Comparison of ENCODE assay signal across 10 mouse cellular contexts in the genomic region with DNA sequence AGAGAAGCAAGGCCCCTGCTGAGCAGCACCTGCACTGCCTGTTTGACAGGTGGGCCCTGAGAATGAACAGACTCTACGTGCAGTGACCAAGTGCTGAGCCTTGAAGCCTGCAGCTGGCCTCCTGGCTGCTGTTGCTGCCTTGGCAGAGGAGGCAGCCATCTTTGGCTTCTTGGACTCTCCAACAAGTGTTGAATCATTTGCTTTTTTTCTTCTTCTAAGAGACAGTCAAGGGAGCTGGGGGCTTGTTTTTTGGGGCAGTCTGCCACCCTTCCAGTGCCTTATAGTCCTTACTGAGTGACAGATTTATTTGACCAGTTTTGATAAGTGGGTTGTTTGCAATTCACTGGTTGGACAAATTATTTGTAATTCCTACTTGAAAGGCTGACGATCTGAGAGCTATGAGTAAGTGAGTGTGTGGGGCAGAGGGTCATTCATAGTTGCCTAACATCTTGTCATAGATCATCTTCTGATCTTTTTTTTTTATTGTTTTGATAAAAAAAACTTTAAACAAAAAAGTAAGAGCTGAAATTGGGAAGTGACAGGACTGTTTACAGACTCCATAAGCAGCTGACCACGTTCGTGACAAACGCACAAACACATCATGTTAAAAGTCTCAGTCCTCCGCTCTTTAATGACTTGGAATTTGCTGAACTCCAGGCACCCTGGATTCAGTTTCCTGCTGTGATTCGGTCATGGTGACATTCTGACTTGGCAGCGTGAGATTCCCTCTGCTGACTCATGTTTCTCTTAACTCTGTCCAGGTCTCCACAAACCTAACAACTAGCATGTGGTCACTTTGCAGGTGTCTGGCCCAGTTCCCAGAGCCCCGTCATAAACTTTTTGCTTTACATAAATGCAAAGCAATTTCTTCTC. TPM values are rescaled to one million over a fixed set of nuclear protein-coding genes. Genes with fewer than 3 reads are reported as not detected.
DNase-seq lines count a peak whose midpoint lies in the region; ATAC-seq and TF ChIP-seq lines count a peak whose summit lies in the region.
"Had no signal": no experiment of that assay in that cellular context is flagged by ENCODE, and none has a peak within 500 bp of the region (broad histone marks: within the 10 kb centered on the region; RNA-seq: fewer than 3 reads in every experiment).

No protein-coding gene starts in this region.

- no peak overlapping the region for H3K9ac ChIP-seq in heart, adult 2 months (ENCODE audit: low read depth, low read length)
- H3K9ac ChIP-seq in heart, embryonic 11.5 days (ENCODE audit: low read depth, low read length), result no peak overlapping the region
- H3K9ac ChIP-seq in midbrain, postnatal 0 days (replicated peaks; ENCODE audit: low read length, poor library complexity, severe bottlenecking), result no peak overlapping the region
- H3K9ac ChIP-seq in forebrain, embryonic 16.5 days (replicated peaks; ENCODE audit: low read depth, low read length), result no peak overlapping the region
- H3K9ac ChIP-seq: liver, embryonic 15.5 days had no signal

- H3K9me3 ChIP-seq in heart, embryonic 11.5 days (replicated peaks; ENCODE audit: control insufficient read depth, low read length), result no peaks in the 10 kb centered on the region
- H3K9me3 ChIP-seq in midbrain, postnatal 0 days (ENCODE audit: low read length), result no peaks in the 10 kb centered on the region
- H3K9me3 ChIP-seq in forebrain, embryonic 16.5 days (ENCODE audit: control insufficient read depth, low read length), result no peaks in the 10 kb centered on the region
- H3K9me3 ChIP-seq: liver, embryonic 15.5 days had no signal

- no peak overlapping the region for H3K4me3 ChIP-seq in heart, adult 2 months
- no peak overlapping the region for H3K4me3 ChIP-seq in heart, embryonic 11.5 days (ENCODE audit: low read depth, low read length)
- H3K4me3 ChIP-seq in midbrain, postnatal 0 days (ENCODE audit: low read depth, low read length), result no peak overlapping the region
- no peak overlapping the region for H3K4me3 ChIP-seq in forebrain, embryonic 16.5 days (replicated peaks; ENCODE audit: low read length)
- H3K4me3 ChIP-seq: liver, embryonic 15.5 days had no signal

- H3K27me3 ChIP-seq in heart, adult 2 months (ENCODE audit: control insufficient read depth, insufficient read depth, low read length), result no peaks in the 10 kb centered on the region
- no peaks in the 10 kb centered on the region for H3K27me3 ChIP-seq in heart, embryonic 11.5 days (ENCODE audit: control insufficient read depth, insufficient read depth, low read length)
- no peaks in the 10 kb centered on the region for H3K27me3 ChIP-seq in midbrain, postnatal 0 days (ENCODE audit: insufficient read depth, low read length)
- no peaks in the 10 kb centered on the region for H3K27me3 ChIP-seq in forebrain, embryonic 16.5 days (replicated peaks; ENCODE audit: control insufficient read depth, insufficient read depth, low read length)
- H3K27me3 ChIP-seq: liver, embryonic 15.5 days had no signal

- peak; percentile 39 to 43 for DNase-seq in heart, adult 2 months
- peak; percentile 63 for DNase-seq in adrenal gland, postnatal 14 days
- DNase-seq in gastrocnemius, adult 8-10 months (ENCODE audit: low spot score in 2 of 2), result peak; percentile 12 to 67
- peak; percentile 80 for DNase-seq in lung, postnatal 10 days
- no peak for DNase-seq in midbrain, postnatal 0 days (ENCODE audit: low spot score)
- DNase-seq in c-Kit-positive CD71-positive TER-119-positive erythroid progenitor cells, embryonic 14.5 days (ENCODE audit: low spot score), result no peak

- no peak for TF ChIP-seq EP300 in heart, adult 2 months (IDR thresholded peaks at IDR 0.05; ENCODE audit: insufficient read depth, low read depth, low read length)

- H3K4me1 ChIP-seq in heart, adult 2 months (ENCODE audit: control insufficient read depth, insufficient read depth, low read length), result peaks cover 3% of the 10 kb centered on the region; the same call in 1 of the 2 replicates
- H3K4me1 ChIP-seq in heart, embryonic 11.5 days (ENCODE audit: control insufficient read depth, insufficient read depth, low read length), result no peaks in the 10 kb centered on the region
- H3K4me1 ChIP-seq in midbrain, postnatal 0 days (ENCODE audit: insufficient read depth, low read length), result no peaks in the 10 kb centered on the region
- no peaks in the 10 kb centered on the region for H3K4me1 ChIP-seq in forebrain, embryonic 16.5 days (replicated peaks; ENCODE audit: control insufficient read depth, insufficient read depth, low read length)
- H3K4me1 ChIP-seq: liver, embryonic 15.5 days had no signal

- H3K79me2 ChIP-seq in heart, adult 2 months (replicated peaks; ENCODE audit: control insufficient read depth, insufficient read depth, low read length), result no peaks in the 10 kb centered on the region

- H3K4me2 ChIP-seq in heart, embryonic 11.5 days, result no peak overlapping the region
- no peak overlapping the region for H3K4me2 ChIP-seq in midbrain, postnatal 0 days (ENCODE audit: low read depth, low read length, poor library complexity, severe bottlenecking)
- H3K4me2 ChIP-seq in forebrain, embryonic 16.5 days (ENCODE audit: low read length), result no peak overlapping the region
- H3K4me2 ChIP-seq: liver, embryonic 15.5 days had no signal

- WGBS in heart, adult 2 months, result 46% methylated on average over 9 of the region's 9 CpGs
- 63% methylated on average over 9 of the region's 9 CpGs for WGBS in heart, embryonic 11.5 days (ENCODE audit: insufficient replicate concordance)
- 70% methylated on average over 9 of the region's 9 CpGs for WGBS in midbrain, postnatal 0 days
- 76% methylated on average over 9 of the region's 9 CpGs for WGBS in forebrain, embryonic 16.5 days

- intact Hi-C loops in heart, adult 2 months (cut with DNase I), result no loop called here

- ATAC-seq in heart, embryonic 11.5 days (replicated peaks; ENCODE audit: insufficient number of reproducible peaks, low FRiP score, low TSS enrichment), result no peak
- no peak for ATAC-seq in midbrain, postnatal 0 days (ENCODE audit: low FRiP score)
- ATAC-seq in forebrain, embryonic 16.5 days, result no peak
- ATAC-seq: CD4-positive, CD25-positive, alpha-beta regulatory T cell, adult 4 months had no signal

- no peak overlapping the region for H3K27ac ChIP-seq in heart, adult 2 months
- H3K27ac ChIP-seq in heart, embryonic 11.5 days (ENCODE audit: low read depth, low read length), result no peak overlapping the region
- no peak overlapping the region for H3K27ac ChIP-seq in midbrain, postnatal 0 days (ENCODE audit: low read depth, low read length)
- H3K27ac ChIP-seq in forebrain, embryonic 16.5 days (ENCODE audit: low read length), result no peak overlapping the region
- H3K27ac ChIP-seq: liver, embryonic 15.5 days had no signal

- H3K36me3 ChIP-seq in heart, adult 2 months (ENCODE audit: control insufficient read depth, insufficient read depth, low read length), result no peaks in the 10 kb centered on the region
- no peaks in the 10 kb centered on the region for H3K36me3 ChIP-seq in heart, embryonic 11.5 days (ENCODE audit: control insufficient read depth, insufficient read depth, low read length)
- no peaks in the 10 kb centered on the region for H3K36me3 ChIP-seq in midbrain, postnatal 0 days (ENCODE audit: insufficient read depth, low read length)
- H3K36me3 ChIP-seq in forebrain, embryonic 16.5 days (ENCODE audit: control insufficient read depth, insufficient read depth), result no peaks in the 10 kb centered on the region
- H3K36me3 ChIP-seq: liver, embryonic 15.5 days had no signal

- TF ChIP-seq POLR2A in heart, adult 2 months (IDR thresholded peaks at IDR 0.05; ENCODE audit: insufficient read depth, low read depth, low read length), result no peak

- no peak for TF ChIP-seq CTCF in heart, adult 2 months (IDR thresholded peaks at IDR 0.05)
- no peak for TF ChIP-seq CTCF in midbrain, postnatal 0 days (IDR thresholded peaks at IDR 0.05)

RNA-seq across cellular contexts. Expression of gene Fermt1, which starts 47.2 kb away (rescaled TPM):
- total RNA-seq in heart, adult 2 months (2021), result not detected
- 0.02 TPM in 1 of 2 replicates, not detected in the other for polyA plus RNA-seq in heart, adult 2 months (2012; rRNA removed)
- 0.44 and 1.5 TPM in 2 replicates for polyA plus RNA-seq in heart, embryonic 11.5 days (2014; fragmentation: Nextera tagmentation; extraction: Ambion mirVana)
- total RNA-seq in adrenal gland, postnatal 14 days (2021), result not detected in 2 replicates
- under 1 TPM in 1 of 4 experiments, not detected in 3; 0.05 TPM for total RNA-seq in gastrocnemius, adult 8-10 months (2022)
- total RNA-seq in midbrain, postnatal 0 days (2014; rRNA removed), result 0.09 and 0.22 TPM in 2 replicates
- polyA plus RNA-seq in midbrain, postnatal 0 days (2015; fragmentation: Nextera tagmentation; extraction: Ambion mirVana), result not detected in 2 replicates
- polyA plus RNA-seq in forebrain, embryonic 16.5 days (2015; fragmentation: Nextera tagmentation; extraction: Ambion mirVana), result not detected in 2 replicates
- polyA plus RNA-seq: liver, embryonic 15.5 days had no signal

Comparison
In these comparisons a context has a peak if more than half of its experiments do, and no peak if none do; other contexts are left out.
1. DNase-seq: peak in heart, adult 2 months (2 of 2), adrenal gland, postnatal 14 days (single experiment), gastrocnemius, adult 8-10 months (2 of 2) and lung, postnatal 10 days (single experiment); none in midbrain, postnatal 0 days (single experiment) and c-Kit-positive CD71-positive TER-119-positive erythroid progenitor cells, embryonic 14.5 days (single experiment).